Mouse (Mus musculus) lung, postnatal 0 days (tissue): ENCODE measurements around the gene Nrcam. TPM values are rescaled to one million over a fixed set of nuclear protein-coding genes. Genes with fewer than 3 reads are reported as not detected.

Source experiments
- ATAC-seq: fragments of 200-750 bp; cut with Nextera tagmentation; 2 replicates; pipeline ENCODE4 v1.8.0; 2017; ENCODE audit warnings: moderate library complexity
- DNase-seq: peaks from one replicate; pipeline ENCODE4 v3.0.0-alpha.2; 2016; ENCODE audit warnings: low spot score
- H3K27ac ChIP-seq: fragments of 300-500 bp; sonication (generic); 2 replicates; pipeline ENCODE4 v1.5.1; 2014; ENCODE audit warnings: antibody characterized with exemption, mild to moderate bottlenecking, low read length, mixed read lengths
- H3K27me3 ChIP-seq: fragments of 300-500 bp; sonication (generic); replicated peaks from 2 replicates; pipeline ENCODE4 v1.6.1; 2014; ENCODE audit warnings: low read length, mixed read lengths; ENCODE audit not compliant: insufficient read depth
- H3K36me3 ChIP-seq: fragments of 300-500 bp; sonication (generic); 2 replicates; pipeline ENCODE4 v1.6.1; 2014; ENCODE audit warnings: low read length, mixed read lengths; ENCODE audit not compliant: insufficient read depth
- H3K4me1 ChIP-seq: fragments of 300-500 bp; sonication (generic); 2 replicates; pipeline ENCODE4 v1.6.1; 2014; ENCODE audit warnings: antibody characterized with exemption, low read depth, low read length, mixed read lengths; ENCODE audit not compliant: insufficient read depth
- H3K4me2 ChIP-seq: fragments of 300-500 bp; sonication (generic); replicated peaks from 2 replicates; pipeline ENCODE4 v1.6.1; 2014; ENCODE audit warnings: low read depth, mild to moderate bottlenecking, low read length, moderate library complexity, mixed read lengths
- H3K4me3 ChIP-seq: fragments of 300-500 bp; sonication (generic); 2 replicates; pipeline ENCODE4 v1.5.1; 2014; ENCODE audit warnings: low read depth, low read length
- H3K9ac ChIP-seq: fragments of 300-500 bp; sonication (generic); replicated peaks from 2 replicates; pipeline ENCODE4 v1.6.1; 2014; ENCODE audit warnings: low read depth, mild to moderate bottlenecking
- H3K9me3 ChIP-seq: fragments of 300-500 bp; sonication (generic); 2 replicates; pipeline ENCODE4 v1.6.1; 2016; ENCODE audit warnings: low read length, mixed read lengths
- CTCF ChIP-seq: IDR thresholded peaks from 2 replicates; pipeline ENCODE4 v1.5.1; 2016; ENCODE audit warnings: antibody characterized with exemption, mild to moderate bottlenecking
- EP300 ChIP-seq: IDR thresholded peaks from 2 replicates; pipeline ENCODE4 v1.6.1; 2016; ENCODE audit warnings: antibody characterized with exemption, mild to moderate bottlenecking, control low read depth
- WGBS: fragments of 180-500 bp; shearing (Covaris S2); extraction: QIAGEN DNeasy Blood & Tissue Kit; methylation state at CpG from one replicate; pipeline ENCODE4 v1.1.7; 2014; 5-methylcytosine and 5-hydroxymethylcytosine counted together
- polyA plus RNA-seq: library from polyadenylated mRNA; unstranded; fragments of >200 nt; fragmentation: Nextera tagmentation; extraction: Ambion mirVana; gene quantifications from 2 replicates; pipeline ENCODE4 v1.2.1, GENCODE M21; 2015

The Nrcam gene
- polyA plus RNA-seq, 1 experiment from 2014 or later = 10.3 TPM

GRCm38 (mm10) chr12:44397782-44398181, 69.1 kb downstream of the Nrcam start:
- TF ChIP-seq CTCF (no peak), EP300 (no peak)
- H3K27me3 ChIP-seq = no peaks in the 10 kb centered on the region
- H3K4me2 ChIP-seq = no peak overlapping the region
- WGBS = 59% methylated on average over 5 of the region's 5 CpGs
- no peaks in the 10 kb centered on the region for H3K4me1 ChIP-seq
- H3K9me3 ChIP-seq = no peaks in the 10 kb centered on the region
- ATAC-seq = no peak
- no peak overlapping the region for H3K4me3 ChIP-seq
- no peak overlapping the region for H3K9ac ChIP-seq
- no peak for DNase-seq
- H3K27ac ChIP-seq = no peak overlapping the region
- no peaks in the 10 kb centered on the region for H3K36me3 ChIP-seq

GRCm38 (mm10) chr12:44402134-44402533, 73.4 kb downstream of the Nrcam start:
- no peak for TF ChIP-seq CTCF
- TF ChIP-seq EP300 = no peak
- WGBS = 81% methylated on average over 1 of the region's 1 CpGs
- H3K4me1 ChIP-seq = no peaks in the 10 kb centered on the region
- no peak overlapping the region for H3K9ac ChIP-seq
- H3K36me3 ChIP-seq = no peaks in the 10 kb centered on the region
- no peak overlapping the region for H3K4me2 ChIP-seq
- no peaks in the 10 kb centered on the region for H3K27me3 ChIP-seq
- no peak overlapping the region for H3K4me3 ChIP-seq
- no peak overlapping the region for H3K27ac ChIP-seq
- no peak for DNase-seq
- no peaks in the 10 kb centered on the region for H3K9me3 ChIP-seq
- no peak for ATAC-seq

- TF ChIP-seq CTCF = no peak
- TF ChIP-seq EP300 = no peak
- Histone ChIP-seq H3K9me3 (no peaks in the 10 kb centered on the region), H3K27me3 (no peaks in the 10 kb centered on the region), H3K4me3 (no peak overlapping the region), H3K36me3 (no peaks in the 10 kb centered on the region), H3K4me2 (no peak overlapping the region), H3K27ac (no peak overlapping the region), H3K9ac (no peak overlapping the region), H3K4me1 (no peaks in the 10 kb centered on the region)
- no peak for ATAC-seq
- DNase-seq = no peak
- 91% methylated on average over 1 of the region's 1 CpGs for WGBS
Measured at GRCm38 (mm10) chr12:44403270-44403669, 74.6 kb downstream of the Nrcam start.

- WGBS = 37% methylated on average over 3 of the region's 3 CpGs
Measured at GRCm38 (mm10) chr12:44403731-44404424, 75.2 kb downstream of the Nrcam start.

GRCm38 (mm10) chr12:44409786-44410185, 81.1 kb downstream of the Nrcam start:
- WGBS = 83% methylated on average over 4 of the region's 4 CpGs
- Histone ChIP-seq H3K9me3 (no peaks in the 10 kb centered on the region), H3K4me3 (no peak overlapping the region), H3K9ac (no peak overlapping the region), H3K4me1 (no peaks in the 10 kb centered on the region), H3K27ac (no peak overlapping the region), H3K36me3 (no peaks in the 10 kb centered on the region), H3K4me2 (no peak overlapping the region), H3K27me3 (no peaks in the 10 kb centered on the region)
- ATAC-seq (no peak), DNase-seq (no peak)
- no peak for TF ChIP-seq EP300
- no peak for TF ChIP-seq CTCF

More at GRCm38 (mm10) chr12:44403731-44404424, 75.2 kb downstream of the Nrcam start:
- DNase-seq (no peak), ATAC-seq (no peak)
- Histone ChIP-seq H3K27ac (no peak overlapping the region), H3K4me3 (no peak overlapping the region), H3K27me3 (no peaks in the 10 kb centered on the region), H3K4me2 (no peak overlapping the region), H3K9me3 (no peaks in the 10 kb centered on the region), H3K9ac (no peak overlapping the region), H3K36me3 (no peaks in the 10 kb centered on the region), H3K4me1 (no peaks in the 10 kb centered on the region)
- TF ChIP-seq EP300 (no peak), CTCF (no peak)

GRCm38 (mm10) chr12:44411031-44411430, 82.3 kb downstream of the Nrcam start:
- no peaks in the 10 kb centered on the region for H3K9me3 ChIP-seq
- no peak for TF ChIP-seq EP300
- no peak for TF ChIP-seq CTCF
- H3K4me1 ChIP-seq = no peaks in the 10 kb centered on the region
- ATAC-seq = no peak
- DNase-seq = no peak
- H3K27ac ChIP-seq = no peak overlapping the region
- no peaks in the 10 kb centered on the region for H3K27me3 ChIP-seq
- no peak overlapping the region for H3K9ac ChIP-seq
- no peaks in the 10 kb centered on the region for H3K36me3 ChIP-seq
- H3K4me2 ChIP-seq = no peak overlapping the region
- 69% methylated on average over 3 of the region's 3 CpGs for WGBS
- no peak overlapping the region for H3K4me3 ChIP-seq
